Mouse (Mus musculus): ENCODE data around the gene Wwox. TPM values are rescaled to one million over a fixed set of nuclear protein-coding genes. Genes with fewer than 3 reads are reported as not detected.

Gene Wwox
- polyA plus RNA-seq, 1 experiment from 2014 or later: 14.3 TPM

GRCm38 (mm10) chr8:115377321-115377720 is 937.9 kb downstream of the Wwox start:
- no peaks in the 10 kb centered on the region for H3K36me3 ChIP-seq (replicated peaks)
- ATAC-seq (ENCODE audit: low FRiP score): no peak
- no peak overlapping the region for H3K27ac ChIP-seq
- no peaks in the 10 kb centered on the region; the same call in 1 of the 2 replicates for H3K27me3 ChIP-seq
- WGBS: 65% methylated on average over 4 of the region's 4 CpGs
- no peaks in the 10 kb centered on the region for H3K9me3 ChIP-seq
- no peak overlapping the region for H3K9ac ChIP-seq
- H3K4me1 ChIP-seq: peaks cover 20% of the 10 kb centered on the region
- H3K4me2 ChIP-seq: no peak overlapping the region
- H3K4me3 ChIP-seq (replicated peaks): no peak overlapping the region

GRCm38 (mm10) chr8:115380017-115380416 is 940.6 kb downstream of the Wwox start:
- H3K4me1 ChIP-seq: peaks cover 13% of the 10 kb centered on the region
- no peak overlapping the region for H3K9ac ChIP-seq
- WGBS: 79% methylated on average over 4 of the region's 4 CpGs
- no peaks in the 10 kb centered on the region for H3K36me3 ChIP-seq (replicated peaks)
- no peaks in the 10 kb centered on the region for H3K9me3 ChIP-seq
- no peak overlapping the region for H3K4me3 ChIP-seq (replicated peaks)
- H3K27me3 ChIP-seq: no peaks in the 10 kb centered on the region; the same call in 1 of the 2 replicates
- ATAC-seq (ENCODE audit: low FRiP score): no peak
- no peak overlapping the region for H3K4me2 ChIP-seq
- H3K27ac ChIP-seq: no peak overlapping the region

GRCm38 (mm10) chr8:115390921-115391504 is 951.6 kb downstream of the Wwox start:
- 85% methylated on average over 5 of the region's 5 CpGs for WGBS
- ATAC-seq (ENCODE audit: low FRiP score): no peak
- Histone ChIP-seq H3K4me2 (no peak overlapping the region), H3K4me1 (no peaks in the 10 kb centered on the region), H3K9ac (no peak overlapping the region), H3K4me3 (replicated peaks) (no peak overlapping the region), H3K36me3 (replicated peaks) (no peaks in the 10 kb centered on the region), H3K27me3 (no peaks in the 10 kb centered on the region), H3K9me3 (no peaks in the 10 kb centered on the region), H3K27ac (no peak overlapping the region)

GRCm38 (mm10) chr8:115395840-115396239 is 956.4 kb downstream of the Wwox start:
- H3K4me3 ChIP-seq (replicated peaks): no peak overlapping the region
- H3K4me2 ChIP-seq: no peak overlapping the region
- H3K4me1 ChIP-seq: no peaks in the 10 kb centered on the region
- no peaks in the 10 kb centered on the region for H3K27me3 ChIP-seq
- H3K9ac ChIP-seq: no peak overlapping the region
- WGBS: 75% methylated on average over 5 of the region's 5 CpGs
- no peak overlapping the region for H3K27ac ChIP-seq
- H3K9me3 ChIP-seq: no peaks in the 10 kb centered on the region
- H3K36me3 ChIP-seq (replicated peaks): no peaks in the 10 kb centered on the region
- ATAC-seq (ENCODE audit: low FRiP score): no peak

GRCm38 (mm10) chr8:115397981-115398380 is 958.5 kb downstream of the Wwox start:
- H3K9me3 ChIP-seq: no peaks in the 10 kb centered on the region
- no peak overlapping the region for H3K27ac ChIP-seq
- H3K36me3 ChIP-seq (replicated peaks): no peaks in the 10 kb centered on the region
- no peak for ATAC-seq (ENCODE audit: low FRiP score)
- no peak overlapping the region for H3K4me2 ChIP-seq
- no peak overlapping the region for H3K4me3 ChIP-seq (replicated peaks)
- H3K27me3 ChIP-seq: no peaks in the 10 kb centered on the region
- no peaks in the 10 kb centered on the region for H3K4me1 ChIP-seq
- whole genome bisulfite sequencing: 77% methylated on average over 3 of the region's 3 CpGs
- no peak overlapping the region for H3K9ac ChIP-seq

GRCm38 (mm10) chr8:115400013-115400720 is 960.7 kb downstream of the Wwox start:
- Histone ChIP-seq H3K9me3 (no peaks in the 10 kb centered on the region), H3K36me3 (replicated peaks) (no peaks in the 10 kb centered on the region), H3K27me3 (no peaks in the 10 kb centered on the region), H3K4me2 (no peak overlapping the region), H3K4me3 (replicated peaks) (no peak overlapping the region), H3K27ac (no peak overlapping the region), H3K4me1 (no peaks in the 10 kb centered on the region), H3K9ac (no peak overlapping the region)
- no peak for ATAC-seq (ENCODE audit: low FRiP score)
- WGBS: 85% methylated on average over 15 of the region's 15 CpGs

Other genes with a start within 250 kb of the Wwox start
- 15.9 and 16.0 TPM in 2 replicates for gene Vat1l, start 234.0 kb upstream of the Wwox start, polyA plus RNA-seq (2016; fragmentation: Nextera tagmentation; extraction: Ambion mirVana)
- not detected in 2 replicates for gene Clec3a, start 21.6 kb upstream of the Wwox start, polyA plus RNA-seq (2016; fragmentation: Nextera tagmentation; extraction: Ambion mirVana)